In the genomic region with DNA sequence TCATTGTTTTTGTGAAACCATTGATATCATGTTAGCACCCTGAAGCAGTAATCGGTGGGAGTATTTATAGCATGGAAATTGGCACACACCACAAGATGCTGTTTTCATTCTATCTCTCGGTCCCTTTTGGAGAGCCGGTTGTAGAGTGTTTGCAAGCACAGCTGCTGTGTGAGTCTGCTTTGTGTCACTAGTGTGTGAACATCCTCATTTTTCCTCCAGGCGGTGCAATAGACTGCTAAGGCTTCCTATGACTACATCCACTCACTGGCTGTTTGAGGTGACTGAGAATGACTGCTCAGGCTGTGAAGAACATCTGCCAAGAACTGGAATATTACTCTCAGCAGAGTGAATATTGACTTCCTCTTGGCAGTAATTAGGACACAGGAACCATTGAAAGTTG, we compare ENCODE assay signal across 16 mouse cellular contexts.
DNase-seq lines count a peak whose midpoint lies in the region; ATAC-seq and TF ChIP-seq lines count a peak whose summit lies in the region.
"Had no signal": no experiment of that assay in that cellular context is flagged by ENCODE, and none has a peak within 500 bp of the region (broad histone marks: within the 10 kb centered on the region; RNA-seq: fewer than 3 reads in every experiment).

No protein-coding gene starts in this region.

- no peaks in the 10 kb centered on the region for H3K9me3 ChIP-seq in hindbrain, embryonic 11.5 days (ENCODE audit: control insufficient read depth, low read length)
- H3K9me3 ChIP-seq in hindbrain, embryonic 10.5 days: no peaks in the 10 kb centered on the region
- no peaks in the 10 kb centered on the region for H3K9me3 ChIP-seq in neural tube, embryonic 12.5 days
- no peaks in the 10 kb centered on the region for H3K9me3 ChIP-seq in neural tube, embryonic 15.5 days (replicated peaks)
- H3K9me3 ChIP-seq: limb, embryonic 12.5 days; liver, embryonic 15.5 days; midbrain, embryonic 15.5 days had no signal

- no peak overlapping the region for H3K9ac ChIP-seq in hindbrain, embryonic 11.5 days (ENCODE audit: low read depth, low read length)
- H3K9ac ChIP-seq in neural tube, embryonic 12.5 days: no peak overlapping the region
- no peak overlapping the region for H3K9ac ChIP-seq in neural tube, embryonic 15.5 days (replicated peaks)
- H3K9ac ChIP-seq: limb, embryonic 12.5 days; liver, embryonic 15.5 days; midbrain, embryonic 15.5 days had no signal

- no peaks in the 10 kb centered on the region for H3K4me1 ChIP-seq in cerebellum, adult 2 months (ENCODE audit: control insufficient read depth, insufficient read depth, low read length)
- no peaks in the 10 kb centered on the region for H3K4me1 ChIP-seq in hindbrain, embryonic 11.5 days (replicated peaks; ENCODE audit: control insufficient read depth, insufficient read depth, low read length)
- no peaks in the 10 kb centered on the region for H3K4me1 ChIP-seq in hindbrain, embryonic 10.5 days (replicated peaks)
- no peaks in the 10 kb centered on the region for H3K4me1 ChIP-seq in neural tube, embryonic 12.5 days
- no peaks in the 10 kb centered on the region for H3K4me1 ChIP-seq in neural tube, embryonic 15.5 days
- H3K4me1 ChIP-seq: limb, embryonic 12.5 days; liver, embryonic 15.5 days; midbrain, embryonic 15.5 days had no signal

- no peak overlapping the region for H3K27ac ChIP-seq in cerebellum, adult 2 months (ENCODE audit: insufficient read depth, low read length)
- H3K27ac ChIP-seq in hindbrain, embryonic 11.5 days (ENCODE audit: low read depth, low read length): peak overlapping the region; percentile 19; the same call in 1 of the 2 replicates
- no peak overlapping the region for H3K27ac ChIP-seq in hindbrain, embryonic 10.5 days
- H3K27ac ChIP-seq in neural tube, embryonic 12.5 days: no peak overlapping the region
- no peak overlapping the region for H3K27ac ChIP-seq in neural tube, embryonic 15.5 days (replicated peaks)
- H3K27ac ChIP-seq: heart, adult 2 months; limb, embryonic 12.5 days; liver, embryonic 15.5 days; midbrain, embryonic 15.5 days had no signal

- no peak overlapping the region for H3K4me2 ChIP-seq in hindbrain, embryonic 11.5 days (replicated peaks; ENCODE audit: low read depth, low read length)
- H3K4me2 ChIP-seq in neural tube, embryonic 12.5 days (replicated peaks): no peak overlapping the region
- H3K4me2 ChIP-seq in neural tube, embryonic 15.5 days: no peak overlapping the region
- H3K4me2 ChIP-seq: limb, embryonic 12.5 days; liver, embryonic 15.5 days; midbrain, embryonic 15.5 days had no signal

- no peaks in the 10 kb centered on the region for H3K36me3 ChIP-seq in hindbrain, embryonic 11.5 days (ENCODE audit: control insufficient read depth, insufficient read depth, low read length)
- H3K36me3 ChIP-seq in hindbrain, embryonic 10.5 days: no peaks in the 10 kb centered on the region
- H3K36me3 ChIP-seq in neural tube, embryonic 12.5 days: no peaks in the 10 kb centered on the region
- H3K36me3 ChIP-seq in neural tube, embryonic 15.5 days: no peaks in the 10 kb centered on the region
- H3K36me3 ChIP-seq: limb, embryonic 12.5 days; liver, embryonic 15.5 days; midbrain, embryonic 15.5 days had no signal

- DNase-seq in cerebellum, postnatal 10 days: peak; percentile 16 to 33
- DNase-seq in cerebellum, adult 2 months: no peak
- no peak for DNase-seq in hindbrain, embryonic 11.5 days (ENCODE audit: low spot score)
- DNase-seq in hindbrain, embryonic 10.5 days (ENCODE audit: low spot score): no peak
- DNase-seq in adrenal gland, adult 18-20 months (ENCODE audit: low spot score in 2 of 2): no peak
- DNase-seq: cerebellum, adult 18-20 months; heart, adult 2 months; lung, postnatal 4 days; thymus, postnatal 14 days had no signal

- WGBS in cerebellum, adult 2 months: 50% methylated on average over 4 of the region's 4 CpGs
- 87% methylated on average over 4 of the region's 4 CpGs for WGBS in hindbrain, embryonic 11.5 days
- WGBS in hindbrain, embryonic 10.5 days: 91% methylated on average over 4 of the region's 4 CpGs
- 72% methylated on average over 4 of the region's 4 CpGs for WGBS in neural tube, embryonic 12.5 days
- 46% methylated on average over 4 of the region's 4 CpGs for WGBS in neural tube, embryonic 15.5 days

- TF ChIP-seq POLR2A in cerebellum, adult 2 months (IDR thresholded peaks at IDR 0.05; ENCODE audit: borderline replicate concordance, insufficient read depth, low read length): no peak

- TF ChIP-seq CTCF in cerebellum, adult 2 months (IDR thresholded peaks at IDR 0.05; ENCODE audit: borderline replicate concordance, insufficient read depth, low read depth, low read length): no peak

- H3K27me3 ChIP-seq in cerebellum, adult 2 months (ENCODE audit: control insufficient read depth, insufficient read depth, low read length): no peaks in the 10 kb centered on the region
- H3K27me3 ChIP-seq in hindbrain, embryonic 11.5 days (ENCODE audit: control insufficient read depth, insufficient read depth, low read length): no peaks in the 10 kb centered on the region
- H3K27me3 ChIP-seq in hindbrain, embryonic 10.5 days (ENCODE audit: insufficient read depth, poor library complexity, severe bottlenecking): no peaks in the 10 kb centered on the region
- H3K27me3 ChIP-seq in neural tube, embryonic 12.5 days (replicated peaks): no peaks in the 10 kb centered on the region
- no peaks in the 10 kb centered on the region for H3K27me3 ChIP-seq in neural tube, embryonic 15.5 days (replicated peaks)
- H3K27me3 ChIP-seq: CH12.LX; limb, embryonic 12.5 days; liver, embryonic 15.5 days; midbrain, embryonic 15.5 days had no signal

- no peak overlapping the region for H3K4me3 ChIP-seq in cerebellum, adult 2 months (replicated peaks; ENCODE audit: insufficient read depth, low read depth, low read length)
- no peak overlapping the region for H3K4me3 ChIP-seq in hindbrain, embryonic 11.5 days (ENCODE audit: low read depth, low read length)
- H3K4me3 ChIP-seq in hindbrain, embryonic 10.5 days: no peak overlapping the region
- H3K4me3 ChIP-seq in neural tube, embryonic 12.5 days: no peak overlapping the region
- H3K4me3 ChIP-seq in neural tube, embryonic 15.5 days (replicated peaks): no peak overlapping the region
- H3K4me3 ChIP-seq: heart, adult 2 months; limb, embryonic 12.5 days; liver, embryonic 15.5 days; midbrain, embryonic 15.5 days had no signal

- peak; percentile 50 for ATAC-seq in hindbrain, embryonic 11.5 days (ENCODE audit: low FRiP score)
- ATAC-seq in neural tube, embryonic 12.5 days (ENCODE audit: low FRiP score, low read depth): peak; percentile 50; the same call in 1 of the 2 replicates
- no peak for ATAC-seq in neural tube, embryonic 15.5 days (ENCODE audit: low FRiP score)
- ATAC-seq in megakaryocyte progenitor cell, adult 5-6 weeks (replicated peaks; ENCODE audit: poor library complexity): no peak
- ATAC-seq: midbrain, embryonic 15.5 days had no signal

Comparison
In these comparisons a context has a peak if more than half of its experiments do, and no peak if none do; other contexts are left out.
1. DNase-seq: peak in cerebellum, postnatal 10 days (2 of 2); none in cerebellum, adult 2 months (0 of 2), hindbrain, embryonic 11.5 days (single experiment), hindbrain, embryonic 10.5 days (single experiment) and adrenal gland, adult 18-20 months (0 of 2).
2. ATAC-seq: peak in hindbrain, embryonic 11.5 days (single experiment) and neural tube, embryonic 12.5 days (single experiment); none in neural tube, embryonic 15.5 days (single experiment) and megakaryocyte progenitor cell, adult 5-6 weeks (single experiment).